Mouse (Mus musculus) liver, adult (tissue): ENCODE measurements around the gene 2510009E07Rik.

Source experiments
- GATA4 ChIP-seq: IDR thresholded peaks from 2 replicates; pipeline ENCODE4 v1.6.1; 2014; ENCODE audit warnings: mild to moderate bottlenecking, low read length; ENCODE audit not compliant: insufficient replicate concordance

2510009E07Rik gene

GRCm38 (mm10) chr16:21694463-21695241 is at the start of gene 2510009E07Rik:
Gene 2510009E07Rik, minus strand, starts transcription at chr16:21694665.
- no peak for TF ChIP-seq GATA4

GRCm38 (mm10) chr16:21743401-21743800 is 48.9 kb upstream of the 2510009E07Rik start:
- TF ChIP-seq GATA4, result no peak

GRCm38 (mm10) chr16:21742898-21743297 is 48.4 kb upstream of the 2510009E07Rik start:
- no peak for TF ChIP-seq GATA4

GRCm38 (mm10) chr16:21742191-21742870 is 47.9 kb upstream of the 2510009E07Rik start:
- no peak for TF ChIP-seq GATA4

GRCm38 (mm10) chr16:21741542-21741941 is 47.1 kb upstream of the 2510009E07Rik start:
- no peak for TF ChIP-seq GATA4

- no peak for TF ChIP-seq GATA4
Observed at GRCm38 (mm10) chr16:21735638-21736037, 41.2 kb upstream of the 2510009E07Rik start.

GRCm38 (mm10) chr16:21727897-21728364 is 33.5 kb upstream of the 2510009E07Rik start:
- TF ChIP-seq GATA4, result no peak

GRCm38 (mm10) chr16:21727421-21727820 is 33.0 kb upstream of the 2510009E07Rik start:
- TF ChIP-seq GATA4, result no peak

GRCm38 (mm10) chr16:21724261-21724660 is 29.8 kb upstream of the 2510009E07Rik start:
- TF ChIP-seq GATA4, result no peak

- TF ChIP-seq GATA4, result no peak
Observed at GRCm38 (mm10) chr16:21719770-21720169, 25.3 kb upstream of the 2510009E07Rik start.

GRCm38 (mm10) chr16:21714516-21714915 is 20.1 kb upstream of the 2510009E07Rik start:
- TF ChIP-seq GATA4, result no peak

GRCm38 (mm10) chr16:21710321-21710720 is 15.9 kb upstream of the 2510009E07Rik start:
- TF ChIP-seq GATA4, result no peak

- no peak for TF ChIP-seq GATA4
Observed at GRCm38 (mm10) chr16:21704691-21705090, 10.2 kb upstream of the 2510009E07Rik start.

GRCm38 (mm10) chr16:21702314-21702690 is 7.8 kb upstream of the 2510009E07Rik start:
- TF ChIP-seq GATA4, result no peak

- TF ChIP-seq GATA4, result no peak
Observed at GRCm38 (mm10) chr16:21701611-21702313, 7.3 kb upstream of the 2510009E07Rik start.

- no peak for TF ChIP-seq GATA4
Observed at GRCm38 (mm10) chr16:21698136-21698535, 3.7 kb upstream of the 2510009E07Rik start.
